Mouse (Mus musculus) ES-E14 (cell line): ENCODE data around the gene Afmid. TPM values are rescaled to one million over a fixed set of nuclear protein-coding genes. Genes with fewer than 3 reads are reported as not detected.

Experiments used
- DNase-seq: peaks from one replicate; pipeline ENCODE4 v3.0.0-alpha.2; 2013; ENCODE audit warnings: low read depth, low spot score
- H3K27ac ChIP-seq: 2 replicates; pipeline ENCODE4 v1.5.1; 2012; ENCODE audit warnings: low read depth, mild to moderate bottlenecking, low read length, moderate library complexity, mixed read lengths; ENCODE audit not compliant: poor library complexity, insufficient read depth, severe bottlenecking
- H3K36me3 ChIP-seq: 2 replicates; pipeline ENCODE4 v1.6.1; 2012; ENCODE audit warnings: mild to moderate bottlenecking, low read length, moderate library complexity, mixed read lengths; ENCODE audit not compliant: control insufficient read depth, poor library complexity, insufficient read depth, severe bottlenecking
- H3K4me1 ChIP-seq, 2 experiments: fragments of 150-350 bp in 1 of 2; sonication (generic) in 1 of 2; 2 replicates each; pipeline ENCODE4 v1.6.1; 2012; ENCODE audit warnings: low read length in 2 of 2, mild to moderate bottlenecking in 1 of 2, mixed read lengths in 1 of 2; ENCODE audit not compliant: control insufficient read depth in 2 of 2, insufficient read depth in 2 of 2, poor library complexity in 1 of 2
- H3K4me3 ChIP-seq, 2 experiments: fragments of 150-350 bp in 1 of 2; sonication (generic) in 1 of 2; 2 replicates each; pipeline ENCODE4 v1.5.1; 2012; ENCODE audit warnings: low read length in 2 of 2, low read depth in 1 of 2, mild to moderate bottlenecking in 1 of 2, mixed read lengths in 1 of 2; ENCODE audit not compliant: insufficient read depth in 1 of 2, poor library complexity in 1 of 2, severe bottlenecking in 1 of 2
- H3K9ac ChIP-seq: 2 replicates; pipeline ENCODE4 v1.6.1; 2012; ENCODE audit warnings: low read depth, mild to moderate bottlenecking, low read length, mixed read lengths; ENCODE audit not compliant: poor library complexity, insufficient read depth, severe bottlenecking
- H3K9me3 ChIP-seq: fragments of 150-350 bp; sonication (generic); 2 replicates; pipeline ENCODE4 v1.6.1; 2012; ENCODE audit warnings: low read depth, mild to moderate bottlenecking, low read length; ENCODE audit not compliant: control insufficient read depth, insufficient read depth
- CHD2 ChIP-seq: IDR thresholded peaks from 2 replicates; pipeline ENCODE4 v1.6.1; 2014; ENCODE audit warnings: mild to moderate bottlenecking, low read depth, low read length, inconsistent platforms
- HCFC1 ChIP-seq: IDR thresholded peaks from 2 replicates; pipeline ENCODE4 v1.6.1; 2012; ENCODE audit warnings: low read length, inconsistent platforms, borderline replicate concordance; ENCODE audit not compliant: insufficient read depth
- MAFK ChIP-seq: IDR thresholded peaks from 2 replicates; pipeline ENCODE4 v1.6.1; 2014; ENCODE audit warnings: mild to moderate bottlenecking, low read depth, low read length, inconsistent platforms; ENCODE audit not compliant: insufficient read depth
- ZC3H11A ChIP-seq: IDR thresholded peaks from 2 replicates; pipeline ENCODE4 v1.6.1; 2012; ENCODE audit warnings: low read depth, mild to moderate bottlenecking, inconsistent platforms, low read length, borderline replicate concordance
- ZNF384 ChIP-seq: IDR thresholded peaks from 2 replicates; pipeline ENCODE4 v1.6.1; 2012; ENCODE audit warnings: low read depth, low read length, inconsistent platforms
- in situ Hi-C, 2 experiments: fragments of 600-800 bp; cut with MboI; formaldehyde crosslinking; loops; one replicate each; pipeline ENCODE4 v1.15.1; 2025; ENCODE audit warnings: low sequenced_read_pairs in 2 of 2, inconsistent platforms in 1 of 2; ENCODE audit not compliant: unreplicated experiment in 2 of 2
- total RNA-seq: library from RNA; depleted of rRNA; stranded (reverse); fragments of 300-350 nt; gene quantifications from 2 replicates; pipeline ENCODE4 v1.2.3, GENCODE M21; 2012

Gene Afmid
- total RNA-seq, 1 experiment, result 1.8 TPM

DNA sequence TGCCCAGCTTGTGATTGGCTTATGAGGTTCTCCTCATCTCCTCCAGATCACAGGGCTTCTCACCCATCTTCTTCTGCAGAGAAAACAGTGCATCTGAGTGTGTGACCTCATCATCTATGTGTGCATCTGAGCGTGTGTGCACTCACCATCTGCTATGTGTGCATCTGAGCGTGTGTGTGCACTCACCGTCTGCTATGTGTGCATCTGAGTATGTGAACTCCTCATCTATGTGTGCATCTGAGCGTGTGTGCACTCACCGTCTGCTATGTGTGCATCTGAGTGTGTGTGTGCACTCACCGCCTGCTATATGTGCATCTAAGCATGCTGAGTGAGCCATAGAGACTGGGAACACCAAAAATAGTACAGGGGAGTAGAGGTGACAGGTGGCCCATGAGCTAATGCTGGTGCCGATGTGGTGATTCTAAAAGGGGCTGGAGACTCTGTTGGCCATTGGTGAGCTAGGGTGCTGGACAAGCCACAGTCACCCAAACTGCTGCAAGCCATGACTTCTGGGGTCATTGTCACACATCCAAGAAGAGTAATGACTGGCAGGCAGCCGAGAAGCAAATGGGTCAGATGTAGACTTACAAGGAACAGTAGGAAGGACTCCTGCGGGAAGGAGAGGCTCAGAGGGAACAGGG, 54.7 kb downstream of the Afmid start:
- no peak for DNase-seq
- no peaks in the 10 kb centered on the region for H3K9me3 ChIP-seq
- no peak overlapping the region for H3K4me3 ChIP-seq
- H3K9ac ChIP-seq, result no peak overlapping the region
- no peak for TF ChIP-seq ZC3H11A
- no peak for TF ChIP-seq HCFC1
- no peak for TF ChIP-seq ZNF384
- no peak for TF ChIP-seq CHD2
- TF ChIP-seq MAFK, result no peak
- no peak overlapping the region for H3K27ac ChIP-seq
- in situ Hi-C loops, result no loop called here
- H3K4me1 ChIP-seq, result peaks cover 19 to 42% of the 10 kb centered on the region in 2 experiments
- no peaks in the 10 kb centered on the region for H3K36me3 ChIP-seq

DNA sequence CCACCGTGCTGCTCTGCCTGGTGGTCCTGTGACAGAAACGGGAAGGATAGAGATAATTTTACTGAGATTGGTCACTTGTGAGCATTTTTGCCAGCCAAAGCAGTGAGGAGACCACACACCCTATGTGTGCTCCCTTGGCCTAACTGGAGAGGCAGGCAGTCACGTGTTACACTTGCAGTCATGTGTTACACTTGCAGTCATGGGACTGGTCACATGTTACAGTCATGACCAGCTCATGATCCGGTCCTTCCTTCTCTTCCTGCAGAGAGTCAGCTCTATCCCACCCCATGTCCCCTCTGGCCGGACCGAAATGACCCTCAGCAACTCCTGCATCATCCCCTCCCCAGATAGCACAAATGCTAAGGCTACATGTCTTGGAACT, 55.2 kb downstream of the Afmid start:
- DNase-seq, result no peak
- H3K36me3 ChIP-seq, result no peaks in the 10 kb centered on the region
- no peaks in the 10 kb centered on the region for H3K9me3 ChIP-seq
- peaks cover 17 to 40% of the 10 kb centered on the region in 2 experiments for H3K4me1 ChIP-seq
- H3K27ac ChIP-seq, result no peak overlapping the region
- H3K4me3 ChIP-seq, result no peak overlapping the region
- H3K9ac ChIP-seq, result no peak overlapping the region
- no peak for TF ChIP-seq MAFK
- TF ChIP-seq ZNF384, result no peak
- TF ChIP-seq ZC3H11A, result no peak
- no peak for TF ChIP-seq HCFC1
- in situ Hi-C loops, result no loop called here

DNA sequence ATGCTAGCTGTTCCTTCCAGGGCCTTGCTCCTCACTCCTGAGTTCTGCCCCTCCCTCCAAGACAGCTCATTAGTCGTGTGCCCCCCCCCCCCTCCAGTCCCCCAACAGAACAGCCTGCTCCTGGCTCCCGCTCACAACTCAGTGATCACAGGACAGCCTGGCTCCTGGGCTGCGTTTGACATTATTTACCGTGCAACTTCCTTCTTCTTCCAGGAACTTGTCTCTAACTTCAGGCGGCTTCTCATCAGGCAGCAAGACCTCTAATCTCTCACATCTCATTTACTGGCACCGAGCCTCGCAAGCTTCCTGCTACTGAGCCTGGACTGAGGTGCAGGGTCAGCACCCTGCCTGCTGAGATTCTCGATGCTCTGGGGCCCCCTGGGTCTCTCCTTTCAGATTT, 56.1 kb downstream of the Afmid start:
- no peaks in the 10 kb centered on the region for H3K36me3 ChIP-seq
- no peak overlapping the region for H3K27ac ChIP-seq
- in situ Hi-C loops, result no loop called here
- no peaks in the 10 kb centered on the region for H3K9me3 ChIP-seq
- H3K4me3 ChIP-seq, result no peak overlapping the region
- H3K4me1 ChIP-seq, result peaks cover 15 to 38% of the 10 kb centered on the region in 2 experiments
- TF ChIP-seq ZC3H11A (no peak), CHD2 (no peak), HCFC1 (no peak), ZNF384 (no peak), MAFK (no peak)
- no peak overlapping the region for H3K9ac ChIP-seq
- DNase-seq, result no peak

DNA sequence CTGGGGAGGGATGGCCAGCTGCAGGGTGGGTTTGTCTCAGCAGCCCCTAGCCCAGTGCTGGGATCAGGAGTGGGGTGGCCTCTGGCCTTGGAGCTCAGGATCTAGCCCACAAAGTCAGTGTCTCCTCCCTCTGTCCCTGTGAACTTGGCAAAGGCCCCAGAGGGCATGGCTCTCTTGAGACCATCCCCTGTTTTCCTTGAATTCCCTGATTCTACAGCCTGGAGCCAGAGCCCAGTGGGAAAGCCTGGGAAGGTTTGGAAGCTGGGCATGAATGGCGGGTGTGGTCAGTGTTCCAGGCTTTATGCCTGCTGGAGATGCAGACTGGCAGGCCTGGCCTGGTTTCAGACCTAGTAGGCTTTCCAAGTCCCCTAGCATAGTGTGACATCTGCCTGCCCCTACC, 56.5 kb downstream of the Afmid start:
- no peak overlapping the region for H3K4me3 ChIP-seq
- in situ Hi-C loops, result no loop called here
- DNase-seq, result no peak
- H3K4me1 ChIP-seq, result peaks cover 15 to 38% of the 10 kb centered on the region in 2 experiments
- H3K36me3 ChIP-seq, result no peaks in the 10 kb centered on the region
- no peak overlapping the region for H3K27ac ChIP-seq
- H3K9ac ChIP-seq, result no peak overlapping the region
- H3K9me3 ChIP-seq, result no peaks in the 10 kb centered on the region
- TF ChIP-seq MAFK (no peak), ZC3H11A (no peak), HCFC1 (no peak), ZNF384 (no peak), CHD2 (no peak)

DNA sequence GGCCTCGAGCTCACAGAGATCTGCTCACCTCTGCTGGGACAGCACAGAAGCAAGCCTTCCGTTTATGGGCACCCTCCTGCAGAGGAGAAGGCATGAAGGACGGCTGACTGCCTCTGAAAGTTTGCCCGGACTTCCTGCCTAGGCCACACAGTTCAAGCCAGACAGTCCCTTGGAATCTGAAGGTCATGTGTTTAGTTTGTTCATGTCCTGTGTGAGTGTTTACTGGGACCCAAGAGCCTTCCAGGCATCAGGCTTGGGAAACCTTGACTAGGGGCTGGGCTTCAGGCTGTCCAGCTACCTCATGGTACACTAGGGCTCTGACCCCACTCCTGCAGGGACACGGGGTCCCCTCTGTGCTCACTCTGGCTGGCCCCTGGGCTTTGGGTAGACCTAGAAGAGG, 60.3 kb downstream of the Afmid start:
- H3K36me3 ChIP-seq, result no peaks in the 10 kb centered on the region
- in situ Hi-C loops, result no loop called here
- no peak overlapping the region for H3K4me3 ChIP-seq
- TF ChIP-seq MAFK (no peak), CHD2 (no peak), ZC3H11A (no peak), ZNF384 (no peak), HCFC1 (no peak)
- DNase-seq, result no peak
- H3K9me3 ChIP-seq, result no peaks in the 10 kb centered on the region
- H3K4me1 ChIP-seq, result peaks cover 11 to 32% of the 10 kb centered on the region in 2 experiments
- no peak overlapping the region for H3K27ac ChIP-seq
- no peak overlapping the region for H3K9ac ChIP-seq
